Mouse (Mus musculus): Measurements from ENCODE around the gene Cstl1.

- TF ChIP-seq MAX (IDR thresholded peaks at IDR 0.05; ENCODE audit: low read depth) (no peak), POLR2A (IDR thresholded peaks at IDR 0.05; ENCODE audit: insufficient read length, low read depth) (no peak), USF1 (IDR thresholded peaks at IDR 0.05; ENCODE audit: low read depth) (no peak), POLR2AphosphoS2 (IDR thresholded peaks at IDR 0.05; ENCODE audit: insufficient read length, low read depth) (no peak), CEBPB (IDR thresholded peaks at IDR 0.05; ENCODE audit: insufficient read depth, poor library complexity, severe bottlenecking) (no peak)
Observed at GRCm38 (mm10) chr2:148712326-148712725, 37.8 kb upstream of the Cstl1 start.
